Mouse (Mus musculus): ENCODE measurements around the gene Acap1.

- no peak for TF ChIP-seq FLI1 (IDR thresholded peaks at IDR 0.05; ENCODE audit: low read length)
- no peak for TF ChIP-seq GATA1 (IDR thresholded peaks at IDR 0.05; ENCODE audit: borderline replicate concordance, low read length)
Observed at GRCm38 (mm10) chr11:69838714-69839104, 56.6 kb downstream of the Acap1 start.
